Mouse (Mus musculus) hindbrain, embryonic 12.5 days (tissue): ENCODE data around the gene Ptpn9. TPM values are rescaled to one million over a fixed set of nuclear protein-coding genes. Genes with fewer than 3 reads are reported as not detected.
"Not testable (repeated sequence)": the region's sequence is repeated elsewhere in the genome, so short reads cannot be mapped to it uniquely, and the experiment has no call there.

ENCODE experiments used
- ATAC-seq: fragments of 200-750 bp; cut with Nextera tagmentation; 2 replicates; pipeline ENCODE4 v1.8.0; 2017; ENCODE audit warnings: moderate TSS enrichment; ENCODE audit not compliant: low FRiP score
- H3K27ac ChIP-seq: fragments of 300-500 bp; sonication (generic); 2 replicates; pipeline ENCODE4 v1.5.1; 2016; ENCODE audit warnings: mild to moderate bottlenecking
- H3K27me3 ChIP-seq: fragments of 300-500 bp; sonication (generic); 2 replicates; pipeline ENCODE4 v1.6.1; 2016; ENCODE audit warnings: mild to moderate bottlenecking
- H3K36me3 ChIP-seq: fragments of 300-500 bp; sonication (generic); 2 replicates; pipeline ENCODE4 v1.6.1; 2016; ENCODE audit warnings: mild to moderate bottlenecking
- H3K4me1 ChIP-seq: fragments of 300-500 bp; sonication (generic); 2 replicates; pipeline ENCODE4 v1.6.1; 2016
- H3K4me2 ChIP-seq: fragments of 300-500 bp; sonication (generic); replicated peaks from 2 replicates; pipeline ENCODE4 v1.6.1; 2016; ENCODE audit warnings: mild to moderate bottlenecking
- H3K4me3 ChIP-seq: fragments of 300-500 bp; sonication (generic); 2 replicates; pipeline ENCODE4 v1.5.1; 2016; ENCODE audit warnings: mild to moderate bottlenecking
- H3K9ac ChIP-seq: fragments of 300-500 bp; sonication (generic); 2 replicates; pipeline ENCODE4 v1.6.1; 2016; ENCODE audit warnings: mild to moderate bottlenecking, moderate library complexity
- H3K9me3 ChIP-seq: fragments of 300-500 bp; sonication (generic); replicated peaks from 2 replicates; pipeline ENCODE4 v1.6.1; 2016; ENCODE audit warnings: mild to moderate bottlenecking
- WGBS: fragments of 180-500 bp; shearing (Covaris S2); methylation state at CpG from one replicate; pipeline ENCODE4 v1.1.7; 2016; 5-methylcytosine and 5-hydroxymethylcytosine counted together
- polyA plus RNA-seq: library from polyadenylated mRNA; unstranded; fragments of >200 nt; fragmentation: Nextera tagmentation; extraction: Ambion mirVana; gene quantifications from 2 replicates; pipeline ENCODE4 v1.2.1, GENCODE M21; 2016

Ptpn9 gene
- polyA plus RNA-seq, result 34.0 and 34.9 TPM in 2 replicates

DNA sequence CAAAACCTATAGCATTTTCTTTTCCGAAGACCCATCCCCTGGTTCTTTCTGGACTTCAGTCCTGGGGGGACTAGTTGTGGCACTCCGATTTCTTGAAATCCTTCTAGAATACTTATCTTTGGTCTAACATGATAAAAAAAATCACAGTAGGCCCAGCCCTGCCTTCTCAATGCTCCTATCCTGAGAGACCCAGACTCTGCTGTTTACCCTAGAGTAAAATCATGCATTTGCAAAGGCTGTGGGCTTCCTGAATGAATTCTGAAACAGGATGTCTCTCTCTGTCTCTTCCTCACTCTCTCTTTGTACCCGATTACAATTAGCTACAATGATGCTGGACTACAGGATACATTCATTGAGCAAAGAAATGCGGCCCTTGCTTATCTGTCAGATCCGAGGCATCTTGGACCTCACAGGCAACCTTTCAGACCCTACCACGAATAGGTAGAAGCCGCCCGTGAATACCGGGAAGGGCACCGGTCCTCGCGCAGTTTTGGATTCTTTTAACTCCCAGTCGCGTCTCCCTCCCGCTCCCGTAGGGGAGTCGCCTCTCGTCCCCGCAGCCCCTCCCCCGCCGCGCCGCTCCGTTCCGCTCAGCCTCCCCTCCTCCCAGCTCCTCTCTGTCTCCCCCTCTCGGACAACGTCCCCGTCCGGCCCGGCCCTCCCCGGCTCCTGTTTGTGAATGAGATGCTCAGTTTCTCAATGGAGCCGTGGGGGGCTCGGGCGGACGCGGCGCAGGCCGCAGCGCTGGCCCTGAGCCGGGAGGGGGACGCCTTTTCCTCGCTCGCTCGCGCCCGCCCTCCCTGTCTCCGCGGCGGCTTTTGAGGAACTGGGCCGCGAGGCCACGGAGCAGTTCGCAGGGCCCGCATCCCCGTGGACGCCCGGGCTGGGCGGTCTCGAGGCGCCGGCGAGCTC lies at the start of gene Ptpn9:
Gene Ptpn9 (plus strand): TSS at position 638 of the 912 bp plus-strand sequence.
- Histone ChIP-seq H3K9ac (peak within 1 kb of the TSS; percentile 98), H3K4me2 (peak within 1 kb of the TSS; percentile 74), H3K4me3 (peak within 1 kb of the TSS; percentile 97), H3K36me3 (no peaks in the 10 kb centered on the region), H3K4me1 (peaks cover 6% of the 10 kb centered on the region), H3K27ac (peak within 1 kb of the TSS; percentile 97), H3K9me3 (no peaks in the 10 kb centered on the region), H3K27me3 (no peaks in the 10 kb centered on the region)
- WGBS, result 2% methylated on average over 62 of the region's 62 CpGs
- peak; percentile 95 for ATAC-seq

- H3K9me3 ChIP-seq, H3K27ac ChIP-seq, H3K4me3 ChIP-seq, ATAC-seq, H3K4me2 ChIP-seq, H3K36me3 ChIP-seq, H3K9ac ChIP-seq, H3K27me3 ChIP-seq: not testable (repeated sequence)
- H3K4me1 ChIP-seq, result peaks cover 13% of the 10 kb centered on the region
- whole genome bisulfite sequencing, result 39% methylated on average over 3 of the region's 3 CpGs
Measured at GRCm38 (mm10) chr9:56947481-56947880, 47.2 kb upstream of the Ptpn9 start.

DNA sequence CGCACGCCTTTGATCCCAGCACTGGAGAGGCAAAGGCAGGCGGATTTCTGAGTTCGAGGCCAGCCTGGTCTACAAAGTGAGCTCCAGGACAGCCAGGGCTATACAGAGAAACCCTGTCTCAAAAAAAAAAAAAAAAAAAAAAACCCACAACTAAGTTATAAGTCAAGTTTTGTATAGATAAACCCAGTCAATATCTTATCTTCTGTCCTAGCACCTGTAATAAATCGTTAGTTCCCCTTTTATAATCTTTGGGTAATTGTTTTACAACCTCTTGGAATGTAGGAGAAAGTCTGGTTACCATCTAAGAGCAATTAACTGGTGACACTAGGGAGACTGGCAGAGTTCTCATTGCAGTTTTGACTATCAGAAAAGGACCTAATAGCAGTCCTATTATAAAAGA lies 46.0 kb upstream of the Ptpn9 start:
- H3K4me1 ChIP-seq, result peaks cover 13% of the 10 kb centered on the region
- H3K4me2 ChIP-seq, H3K9me3 ChIP-seq, H3K9ac ChIP-seq, ATAC-seq, H3K36me3 ChIP-seq, H3K4me3 ChIP-seq, H3K27me3 ChIP-seq, H3K27ac ChIP-seq: not testable (repeated sequence)
- 91% methylated on average over 5 of the region's 5 CpGs for whole genome bisulfite sequencing

GRCm38 (mm10) chr9:56949767-56950166 lies 45.0 kb upstream of the Ptpn9 start:
- WGBS, result 29% methylated on average over 13 of the region's 13 CpGs
- Histone ChIP-seq H3K9ac (peak overlapping the region; percentile 78), H3K4me1 (peaks cover 13% of the 10 kb centered on the region), H3K4me3 (peak overlapping the region; percentile 63), H3K27me3 (no peaks in the 10 kb centered on the region), H3K9me3 (no peaks in the 10 kb centered on the region), H3K36me3 (no peaks in the 10 kb centered on the region), H3K4me2 (peak overlapping the region; percentile 92), H3K27ac (no peak overlapping the region)
- no peak for ATAC-seq

DNA sequence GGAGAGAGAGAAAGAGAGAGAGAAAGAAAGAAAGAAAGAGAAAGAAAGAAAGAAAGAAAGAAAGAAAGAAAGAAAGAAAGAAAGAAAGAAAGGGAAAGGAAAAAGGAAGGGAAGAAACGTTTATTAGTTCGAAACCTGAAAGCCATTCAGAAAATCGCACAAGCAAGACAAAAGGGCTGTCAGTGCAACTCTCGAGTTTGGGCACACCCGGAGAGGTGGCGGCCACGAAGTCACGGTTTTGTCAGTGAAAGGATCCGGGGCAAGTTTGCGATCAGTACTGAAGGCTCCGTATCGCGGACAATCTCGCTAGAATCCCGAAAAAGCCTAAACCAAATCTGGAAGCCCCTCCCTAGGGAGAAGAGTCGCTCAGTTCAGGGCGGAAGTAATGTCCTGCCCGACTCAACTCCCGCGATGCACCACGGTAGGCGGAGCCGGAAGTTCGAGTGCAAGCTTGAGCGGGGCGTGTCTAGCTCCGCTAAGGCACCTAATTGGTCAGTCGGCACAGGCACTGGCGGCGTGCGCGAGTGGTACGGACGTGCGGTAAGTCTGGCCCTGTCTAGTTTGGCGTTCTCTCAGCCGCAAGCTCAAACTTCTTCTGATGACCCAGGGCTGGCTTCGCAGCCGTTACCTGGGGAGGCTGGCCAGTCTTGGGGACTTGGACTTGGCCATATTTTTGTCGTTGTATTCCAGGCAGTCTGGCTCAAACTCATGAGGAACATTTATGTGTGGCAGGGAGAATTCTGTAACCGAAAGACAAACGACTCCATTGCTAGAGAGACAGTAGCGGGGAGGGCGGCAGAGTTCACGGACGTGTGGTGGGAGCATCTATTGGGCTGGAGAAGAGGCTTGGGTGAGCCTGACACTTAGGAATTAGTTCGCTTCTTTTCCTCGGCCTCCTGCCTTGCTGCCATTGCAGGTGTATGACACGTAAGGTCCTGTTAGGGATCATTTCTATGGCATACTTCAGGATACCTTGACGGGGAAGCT lies 44.0 kb upstream of the Ptpn9 start, which contains the start of gene Snupn:
Gene Snupn (plus strand): TSS at position 465 of the 987 bp plus-strand sequence.
- peaks cover 13% of the 10 kb centered on the region for H3K4me1 ChIP-seq
- H3K27me3 ChIP-seq, result no peaks in the 10 kb centered on the region
- peak within 1 kb of the TSS; percentile 78 for H3K9ac ChIP-seq
- peak within 1 kb of the TSS; percentile 92 for H3K4me2 ChIP-seq
- peak within 1 kb of the TSS; percentile 86 for H3K27ac ChIP-seq
- no peaks in the 10 kb centered on the region for H3K9me3 ChIP-seq
- under 1% methylated on average over 50 of the region's 50 CpGs for WGBS
- H3K4me3 ChIP-seq, result peak within 1 kb of the TSS; percentile 63
- ATAC-seq, result peak; percentile 100
- H3K36me3 ChIP-seq, result no peaks in the 10 kb centered on the region

DNA sequence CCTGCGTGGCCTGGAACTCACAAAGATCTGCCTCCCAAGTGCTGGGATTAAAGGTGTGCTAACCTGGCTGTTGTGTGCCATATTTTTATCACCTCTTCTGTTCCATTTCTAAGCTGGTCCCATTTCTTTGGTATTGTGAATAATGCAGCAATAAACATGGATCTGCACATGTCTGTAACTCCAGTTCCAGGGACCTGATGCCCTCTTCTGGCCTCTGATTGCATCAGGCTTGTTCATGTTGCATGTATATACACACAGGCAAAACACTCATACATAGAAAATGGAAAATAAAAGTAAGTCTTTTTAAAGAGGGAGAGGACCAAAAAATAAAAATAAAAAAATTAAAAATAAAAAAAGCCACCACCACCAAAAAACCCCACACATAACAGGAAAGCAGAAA lies 41.2 kb upstream of the Ptpn9 start:
- H3K4me1 ChIP-seq, result peaks cover 13% of the 10 kb centered on the region
- no peak for ATAC-seq
- H3K4me2 ChIP-seq, result no peak overlapping the region
- no peak overlapping the region for H3K27ac ChIP-seq
- no peaks in the 10 kb centered on the region for H3K27me3 ChIP-seq
- H3K36me3 ChIP-seq, result peaks cover 7% of the 10 kb centered on the region; the same call in 1 of the 2 replicates
- H3K9ac ChIP-seq, result no peak overlapping the region
- H3K9me3 ChIP-seq, result no peaks in the 10 kb centered on the region
- 93% methylated on average over 1 of the region's 1 CpGs for WGBS
- no peak overlapping the region for H3K4me3 ChIP-seq

GRCm38 (mm10) chr9:56956966-56957675 lies 37.6 kb upstream of the Ptpn9 start:
- no peak overlapping the region for H3K27ac ChIP-seq
- no peak overlapping the region for H3K4me3 ChIP-seq
- no peaks in the 10 kb centered on the region for H3K9me3 ChIP-seq
- H3K27me3 ChIP-seq, result no peaks in the 10 kb centered on the region
- H3K36me3 ChIP-seq, result peaks cover 13% of the 10 kb centered on the region
- no peak overlapping the region for H3K9ac ChIP-seq
- WGBS, result 80% methylated on average over 7 of the region's 7 CpGs
- no peak overlapping the region for H3K4me2 ChIP-seq
- ATAC-seq, result no peak
- no peaks in the 10 kb centered on the region for H3K4me1 ChIP-seq

GRCm38 (mm10) chr9:56958689-56959088 lies 36.0 kb upstream of the Ptpn9 start:
- 88% methylated on average over 2 of the region's 2 CpGs for WGBS
- Histone ChIP-seq H3K36me3 (peaks cover 24% of the 10 kb centered on the region), H3K9me3 (no peaks in the 10 kb centered on the region), H3K27me3 (no peaks in the 10 kb centered on the region), H3K4me2 (no peak overlapping the region), H3K4me1 (no peaks in the 10 kb centered on the region), H3K9ac (no peak overlapping the region), H3K4me3 (no peak overlapping the region), H3K27ac (no peak overlapping the region)
- ATAC-seq, result no peak

DNA sequence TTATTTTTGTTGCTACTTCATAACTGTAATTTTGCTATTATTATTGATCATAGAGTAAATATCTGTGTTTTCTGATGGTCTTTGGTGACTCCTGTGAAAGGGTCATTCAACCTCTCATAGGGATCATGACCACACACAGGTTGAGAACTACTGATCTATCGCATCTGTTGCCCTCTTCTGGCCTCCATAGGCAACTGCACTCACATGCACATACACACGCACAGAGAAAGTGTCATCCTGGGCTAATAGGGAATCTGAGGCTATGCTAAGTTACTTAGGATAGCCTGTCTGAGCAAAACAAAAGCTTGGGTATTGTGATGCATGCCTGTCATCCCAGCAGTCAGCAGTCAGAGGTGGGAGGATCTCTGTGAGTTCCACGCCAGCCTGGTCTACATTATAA lies 33.1 kb upstream of the Ptpn9 start:
- no peak overlapping the region for H3K27ac ChIP-seq
- H3K4me1 ChIP-seq, result no peaks in the 10 kb centered on the region
- no peak for ATAC-seq
- no peak overlapping the region for H3K4me2 ChIP-seq
- WGBS, result 96% methylated on average over 3 of the region's 3 CpGs
- H3K4me3 ChIP-seq, result no peak overlapping the region
- H3K9me3 ChIP-seq, result no peaks in the 10 kb centered on the region
- no peak overlapping the region for H3K9ac ChIP-seq
- no peaks in the 10 kb centered on the region for H3K27me3 ChIP-seq
- peaks cover 35% of the 10 kb centered on the region for H3K36me3 ChIP-seq

GRCm38 (mm10) chr9:56970158-56970557 lies 24.6 kb upstream of the Ptpn9 start:
- WGBS, result 85% methylated on average over 2 of the region's 2 CpGs
- Histone ChIP-seq H3K4me2 (no peak overlapping the region), H3K9ac (no peak overlapping the region), H3K36me3 (peaks cover 17% of the 10 kb centered on the region), H3K27ac (no peak overlapping the region), H3K4me1 (no peaks in the 10 kb centered on the region), H3K4me3 (no peak overlapping the region), H3K27me3 (no peaks in the 10 kb centered on the region), H3K9me3 (no peaks in the 10 kb centered on the region)
- ATAC-seq, result no peak

- no peak for ATAC-seq
Measured at GRCm38 (mm10) chr9:56973960-56974524, 20.7 kb upstream of the Ptpn9 start.

More at GRCm38 (mm10) chr9:56973960-56974524, 20.7 kb upstream of the Ptpn9 start:
- peaks cover 17% of the 10 kb centered on the region for H3K36me3 ChIP-seq
- H3K4me2 ChIP-seq, result no peak overlapping the region
- no peaks in the 10 kb centered on the region for H3K9me3 ChIP-seq
- 87% methylated on average over 8 of the region's 8 CpGs for WGBS
- no peak overlapping the region for H3K9ac ChIP-seq
- no peak overlapping the region for H3K27ac ChIP-seq
- no peak overlapping the region for H3K4me3 ChIP-seq
- H3K4me1 ChIP-seq, result no peaks in the 10 kb centered on the region
- no peaks in the 10 kb centered on the region for H3K27me3 ChIP-seq
